Mouse (Mus musculus): ENCODE data around the gene Dnaaf3. TPM values are rescaled to one million over a fixed set of nuclear protein-coding genes. Genes with fewer than 3 reads are reported as not detected.

Gene Dnaaf3
- polyA plus RNA-seq, 1 experiment, result 2.2 TPM

- H3K4me3 ChIP-seq (replicated peaks; ENCODE audit: control insufficient read depth, low read depth, low read length), result no peak overlapping the region
- WGBS, result 75% methylated on average over 30 of the region's 32 CpGs
- TF ChIP-seq POLR2A (IDR thresholded peaks at IDR 0.05; ENCODE audit: borderline replicate concordance, control insufficient read depth, low read depth, low read length) (no peak), CTCF (IDR thresholded peaks at IDR 0.05; ENCODE audit: control insufficient read depth, insufficient read depth, low read length) (peak; percentile 51; the same call in 1 of the 2 replicates)
- 0 out of 2 replicates have a peak overlapping the region, but pooled peaks have one; percentile 1 for H3K27ac ChIP-seq (ENCODE audit: control insufficient read depth, insufficient read depth, low read depth, low read length, poor library complexity)
- H3K4me1 ChIP-seq (ENCODE audit: control insufficient read depth, insufficient read depth, low read length), result peaks cover 13% of the 10 kb centered on the region
These were observed 24.1 kb downstream of the Dnaaf3 start for GRCm38 (mm10) chr7:4508062-4508738.

GRCm38 (mm10) chr7:4507220-4507619 lies 25.0 kb downstream of the Dnaaf3 start:
- no peak overlapping the region for H3K4me3 ChIP-seq (replicated peaks; ENCODE audit: control insufficient read depth, low read depth, low read length)
- H3K4me1 ChIP-seq (ENCODE audit: control insufficient read depth, insufficient read depth, low read length), result peaks cover 13% of the 10 kb centered on the region
- WGBS, result 46% methylated on average over 3 of the region's 4 CpGs
- TF ChIP-seq POLR2A (IDR thresholded peaks at IDR 0.05; ENCODE audit: borderline replicate concordance, control insufficient read depth, low read depth, low read length) (no peak), CTCF (IDR thresholded peaks at IDR 0.05; ENCODE audit: control insufficient read depth, insufficient read depth, low read length) (no peak)
- no peak overlapping the region for H3K27ac ChIP-seq (ENCODE audit: control insufficient read depth, insufficient read depth, low read depth, low read length, poor library complexity)

DNA sequence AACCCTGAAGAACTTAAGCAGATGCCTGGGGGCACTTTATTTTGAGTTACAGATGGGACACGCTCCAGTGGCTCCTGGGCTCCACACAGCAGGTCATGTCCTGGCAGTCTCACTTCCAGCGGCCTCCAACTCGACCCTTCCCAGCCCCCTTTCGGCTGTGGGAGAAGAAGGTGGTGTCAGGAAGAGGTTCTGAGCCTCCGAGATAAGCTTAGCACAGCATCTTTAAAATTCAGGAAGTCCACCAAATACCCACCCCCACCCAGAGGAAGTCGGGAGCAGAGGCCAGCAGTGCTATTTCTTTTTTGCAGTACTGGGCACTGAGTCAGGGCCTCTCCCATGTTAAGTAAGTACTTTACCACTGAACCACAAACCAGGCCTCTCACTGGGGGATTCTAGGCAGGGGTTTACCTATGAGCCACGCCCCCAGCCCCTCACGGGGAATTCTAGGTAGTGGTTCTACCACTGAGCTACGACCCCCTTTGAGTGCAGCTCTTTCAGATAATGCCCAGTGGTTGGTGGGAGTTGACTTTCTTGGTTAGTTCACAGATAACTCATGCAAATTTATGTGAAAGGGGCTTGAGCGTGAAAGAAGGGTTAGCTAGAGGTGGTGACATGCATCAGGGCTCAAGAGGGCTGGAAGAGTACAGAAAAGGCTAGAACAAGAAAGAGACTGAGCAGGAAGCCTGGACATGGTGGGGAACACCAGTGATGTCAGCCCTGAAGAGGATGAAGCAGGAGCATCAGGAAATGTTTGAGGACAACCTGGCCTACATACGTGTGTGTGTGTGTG lies 27.4 kb downstream of the Dnaaf3 start:
- H3K27ac ChIP-seq (ENCODE audit: control insufficient read depth, insufficient read depth, low read depth, low read length, poor library complexity), result peak overlapping the region; percentile 77
- 16% methylated on average over 11 of the region's 11 CpGs for WGBS
- peaks cover 11% of the 10 kb centered on the region for H3K4me1 ChIP-seq (ENCODE audit: control insufficient read depth, insufficient read depth, low read length)

DNA sequence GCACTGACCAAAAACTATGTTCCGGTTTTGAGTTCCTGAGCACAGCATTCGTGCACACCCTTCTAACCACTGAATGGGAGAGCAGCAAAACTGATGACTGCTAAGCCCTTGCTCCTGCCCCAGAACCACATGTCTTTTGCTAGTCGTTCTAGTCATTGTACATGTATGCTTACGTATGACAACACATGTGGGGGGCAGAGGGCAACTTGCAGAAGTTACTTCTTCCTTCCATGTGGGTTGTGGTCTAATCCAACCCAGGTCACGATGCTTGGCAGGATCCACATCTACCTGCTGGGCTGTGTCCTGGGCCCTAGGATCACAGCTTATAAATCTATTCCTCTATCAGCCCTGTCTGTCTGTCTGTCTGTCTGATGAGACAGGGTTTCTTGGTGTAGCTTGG lies 28.4 kb downstream of the Dnaaf3 start:
- Histone ChIP-seq H3K27ac (ENCODE audit: control insufficient read depth, insufficient read depth, low read depth, low read length, poor library complexity) (peak overlapping the region; percentile 77), H3K4me3 (replicated peaks; ENCODE audit: control insufficient read depth, low read depth, low read length) (no peak overlapping the region), H3K4me1 (ENCODE audit: control insufficient read depth, insufficient read depth, low read length) (peaks cover 11% of the 10 kb centered on the region)
- no peak for TF ChIP-seq POLR2A (IDR thresholded peaks at IDR 0.05; ENCODE audit: borderline replicate concordance, control insufficient read depth, low read depth, low read length)
- TF ChIP-seq CTCF (IDR thresholded peaks at IDR 0.05; ENCODE audit: control insufficient read depth, insufficient read depth, low read length), result no peak
- 35% methylated on average over 5 of the region's 5 CpGs for WGBS

More for the DNA sequence above, 27.4 kb downstream of the Dnaaf3 start:
- TF ChIP-seq CTCF (IDR thresholded peaks at IDR 0.05; ENCODE audit: control insufficient read depth, insufficient read depth, low read length), result no peak
- no peak overlapping the region for H3K4me3 ChIP-seq (replicated peaks; ENCODE audit: control insufficient read depth, low read depth, low read length)

DNA sequence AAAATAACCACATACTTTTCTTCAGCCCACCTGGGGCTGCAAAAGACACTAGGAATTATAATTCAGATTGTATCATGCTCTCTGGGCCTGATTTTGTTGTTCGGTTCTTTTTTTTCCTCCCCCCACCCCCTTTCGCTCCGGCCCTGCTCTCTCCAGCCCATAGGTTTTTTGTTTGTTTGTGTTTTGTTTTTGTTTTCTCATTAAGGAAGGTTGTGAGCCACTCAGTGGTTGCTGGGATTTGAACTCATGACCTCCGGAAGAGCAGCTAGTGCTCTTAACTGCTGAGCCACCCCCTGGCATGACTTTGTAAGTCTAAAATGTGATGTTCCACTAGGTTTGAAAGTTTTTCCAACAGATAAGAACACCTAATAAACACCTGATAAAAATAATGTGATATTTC lies 29.2 kb downstream of the Dnaaf3 start:
- H3K27ac ChIP-seq (ENCODE audit: control insufficient read depth, insufficient read depth, low read depth, low read length, poor library complexity), result no peak overlapping the region
- no peak for TF ChIP-seq POLR2A (IDR thresholded peaks at IDR 0.05; ENCODE audit: borderline replicate concordance, control insufficient read depth, low read depth, low read length)
- no peak for TF ChIP-seq CTCF (IDR thresholded peaks at IDR 0.05; ENCODE audit: control insufficient read depth, insufficient read depth, low read length)
- 79% methylated on average over 4 of the region's 4 CpGs for WGBS
- H3K4me1 ChIP-seq (ENCODE audit: control insufficient read depth, insufficient read depth, low read length), result peaks cover 11% of the 10 kb centered on the region
- no peak overlapping the region for H3K4me3 ChIP-seq (replicated peaks; ENCODE audit: control insufficient read depth, low read depth, low read length)

DNA sequence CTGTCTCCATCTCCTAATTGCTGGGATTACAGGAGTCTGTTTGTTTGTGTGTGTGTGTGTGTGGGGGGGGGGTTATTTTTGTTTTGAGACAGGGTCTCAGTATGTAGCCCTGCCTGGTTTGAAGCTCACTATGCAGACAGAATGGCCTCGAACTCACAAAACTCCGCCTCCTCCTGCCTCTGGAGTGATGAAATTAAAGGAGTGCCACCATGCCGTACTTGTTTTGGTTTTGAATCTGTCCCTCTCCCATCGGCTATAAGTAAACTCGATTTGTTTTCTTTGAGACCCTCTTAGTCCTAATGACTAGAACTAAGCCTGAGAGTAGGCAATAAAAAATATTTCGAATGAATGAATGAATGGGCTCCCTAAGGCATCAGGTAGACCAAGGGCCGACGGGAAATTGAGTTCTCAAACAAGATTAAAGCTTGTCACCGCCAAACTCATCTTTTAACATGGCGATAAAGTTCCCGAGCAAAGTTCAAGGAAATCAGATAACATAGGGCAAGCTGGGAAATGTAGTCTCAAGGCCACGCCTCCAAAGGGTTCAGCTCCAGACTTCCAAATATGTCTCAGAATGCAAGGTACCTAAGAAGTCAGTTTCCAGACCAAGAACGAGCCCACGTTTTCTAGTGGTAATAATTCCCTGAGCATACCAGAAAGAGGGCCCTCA lies 29.7 kb downstream of the Dnaaf3 start:
- Histone ChIP-seq H3K4me1 (ENCODE audit: control insufficient read depth, insufficient read depth, low read length) (peaks cover 11% of the 10 kb centered on the region), H3K27ac (ENCODE audit: control insufficient read depth, insufficient read depth, low read depth, low read length, poor library complexity) (no peak overlapping the region), H3K4me3 (replicated peaks; ENCODE audit: control insufficient read depth, low read depth, low read length) (peak overlapping the region; percentile 70)
- 31% methylated on average over 14 of the region's 14 CpGs for WGBS
- TF ChIP-seq CTCF (IDR thresholded peaks at IDR 0.05; ENCODE audit: control insufficient read depth, insufficient read depth, low read length) (no peak), POLR2A (IDR thresholded peaks at IDR 0.05; ENCODE audit: borderline replicate concordance, control insufficient read depth, low read depth, low read length) (0 out of 2 replicates have a peak, but pooled peaks have one; percentile 2)

- H3K4me1 ChIP-seq (ENCODE audit: control insufficient read depth, insufficient read depth, low read length), result peaks cover 10% of the 10 kb centered on the region
- TF ChIP-seq POLR2A (IDR thresholded peaks at IDR 0.05; ENCODE audit: borderline replicate concordance, control insufficient read depth, low read depth, low read length), result peak; percentile 76; the same call in 1 of the 2 replicates
- no peak for TF ChIP-seq CTCF (IDR thresholded peaks at IDR 0.05; ENCODE audit: control insufficient read depth, insufficient read depth, low read length)
- 2% methylated on average over 61 of the region's 62 CpGs for WGBS
- H3K4me3 ChIP-seq (replicated peaks; ENCODE audit: control insufficient read depth, low read depth, low read length), result peak within 1 kb of the TSS; percentile 98
- H3K27ac ChIP-seq (ENCODE audit: control insufficient read depth, insufficient read depth, low read depth, low read length, poor library complexity), result peak within 1 kb of the TSS; percentile 78
These were observed 30.5 kb downstream of the Dnaaf3 start, which contains the start of gene Ppp1r12c for GRCm38 (mm10) chr7:4501558-4502397. Gene Ppp1r12c (minus strand): TSS chr7:4501680.
